Mouse (Mus musculus) ES-Bruce4 (cell line): ENCODE data around the gene Pdcd6. TPM values are rescaled to one million over a fixed set of nuclear protein-coding genes. Genes with fewer than 3 reads are reported as not detected.

ENCODE experiments used
- H3K27ac ChIP-seq: 2 replicates; pipeline ENCODE4 v1.5.1; 2012; ENCODE audit warnings: low read length, inconsistent platforms; ENCODE audit not compliant: insufficient read depth
- H3K27me3 ChIP-seq: 2 replicates; pipeline ENCODE4 v1.6.1; 2012; ENCODE audit warnings: mild to moderate bottlenecking, low read length, inconsistent platforms; ENCODE audit not compliant: control insufficient read depth, poor library complexity, insufficient read depth, severe bottlenecking
- H3K36me3 ChIP-seq: 2 replicates; pipeline ENCODE4 v1.6.1; 2012; ENCODE audit warnings: inconsistent platforms, mild to moderate bottlenecking, low read length, moderate library complexity; ENCODE audit not compliant: control insufficient read depth, poor library complexity, insufficient read depth, severe bottlenecking
- H3K4me1 ChIP-seq: one replicate; pipeline ENCODE4 v1.8.1; 2011; ENCODE audit warnings: low read length; ENCODE audit not compliant: control insufficient read depth, insufficient read depth
- H3K4me3 ChIP-seq: 2 replicates; pipeline ENCODE4 v1.5.1; 2011; ENCODE audit warnings: low read depth, mild to moderate bottlenecking, low read length
- H3K9ac ChIP-seq: 2 replicates; pipeline ENCODE4 v1.6.1; 2012; ENCODE audit warnings: low read depth, mild to moderate bottlenecking, inconsistent platforms; ENCODE audit not compliant: poor library complexity, severe bottlenecking
- H3K9me3 ChIP-seq: replicated peaks from 2 replicates; pipeline ENCODE4 v1.6.1; 2012; ENCODE audit warnings: mild to moderate bottlenecking, low read length, inconsistent platforms; ENCODE audit not compliant: control insufficient read depth, poor library complexity, insufficient read depth, severe bottlenecking
- CTCF ChIP-seq: IDR thresholded peaks from one replicate; pipeline ENCODE4 v1.8.1; 2011; ENCODE audit warnings: low read depth, low read length
- EP300 ChIP-seq: IDR thresholded peaks from 2 replicates; pipeline ENCODE4 v1.6.1; 2011; ENCODE audit warnings: low read depth, low read length; ENCODE audit not compliant: insufficient read depth
- POLR2A ChIP-seq: IDR thresholded peaks from one replicate; pipeline ENCODE4 v1.8.1; 2011; ENCODE audit warnings: low read length; ENCODE audit not compliant: insufficient read depth
- polyA plus RNA-seq: library from polyadenylated mRNA; stranded (reverse); fragments of >200 nt; gene quantifications from 2 replicates; pipeline ENCODE4 v1.2.4, GENCODE M21; 2011; ENCODE audit warnings: low read depth; ENCODE audit not compliant: missing spikeins, insufficient read depth, insufficient read length

The Pdcd6 gene
- polyA plus RNA-seq, 1 experiment = 97.1 TPM

DNA sequence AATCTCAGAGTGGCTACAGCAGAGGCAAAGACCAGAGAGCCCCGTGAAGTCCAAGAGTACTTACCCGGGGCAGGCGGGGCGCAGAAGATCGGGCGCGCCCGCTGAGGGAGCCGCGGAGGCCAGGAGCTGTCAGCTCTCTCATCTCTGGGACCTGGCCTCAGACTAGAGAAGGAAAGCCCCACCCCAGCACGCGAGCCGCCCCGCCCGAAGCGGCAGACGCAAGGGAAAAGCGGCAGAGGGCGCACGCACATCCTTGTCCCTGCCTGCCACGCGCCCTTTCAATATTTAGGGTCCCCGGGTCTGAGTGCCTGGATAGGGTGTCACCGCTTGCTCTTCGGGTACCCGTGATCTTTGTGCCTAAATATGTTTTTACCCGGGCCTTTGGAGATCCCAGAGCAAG, 25.2 kb downstream of the Pdcd6 start, which contains the start of gene Ahrr:
Ahrr (minus strand) TSS at position 165 of the 400 bp plus-strand sequence.
- no peak for TF ChIP-seq POLR2A
- TF ChIP-seq CTCF = peak; percentile 55
- Histone ChIP-seq H3K9ac (no peak within 1 kb of the TSS), H3K4me1 (no peaks in the 10 kb centered on the region), H3K27me3 (no peaks in the 10 kb centered on the region; the same call in 1 of the 2 replicates), H3K36me3 (no peaks in the 10 kb centered on the region), H3K27ac (no peak within 1 kb of the TSS), H3K9me3 (no peaks in the 10 kb centered on the region), H3K4me3 (no peak within 1 kb of the TSS)

DNA sequence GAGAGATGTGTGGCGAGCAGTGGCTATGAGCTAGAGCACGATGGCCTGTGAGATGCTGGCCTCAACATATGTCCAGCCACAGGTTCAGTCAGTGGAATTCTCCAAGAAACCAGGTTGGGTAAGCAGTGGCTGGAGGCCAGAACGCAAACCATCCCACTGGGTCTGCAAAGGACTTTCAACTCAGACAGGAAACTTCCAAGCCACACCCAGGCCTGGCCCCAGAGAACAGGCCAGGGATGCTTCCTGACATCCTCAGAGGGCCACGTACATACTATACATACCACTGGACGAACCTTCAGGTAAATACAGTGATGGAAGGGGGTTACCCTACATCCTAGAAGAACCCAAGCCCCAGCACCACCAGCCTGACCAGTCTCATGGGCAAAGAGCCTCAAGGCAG, 27.7 kb downstream of the Pdcd6 start:
- Histone ChIP-seq H3K9me3 (no peaks in the 10 kb centered on the region), H3K27me3 (no peaks in the 10 kb centered on the region; the same call in 1 of the 2 replicates), H3K4me3 (no peak overlapping the region), H3K36me3 (no peaks in the 10 kb centered on the region), H3K4me1 (no peaks in the 10 kb centered on the region), H3K9ac (no peak overlapping the region), H3K27ac (no peak overlapping the region)
- TF ChIP-seq CTCF = no peak
- TF ChIP-seq POLR2A = no peak
- TF ChIP-seq EP300 = no peak

DNA sequence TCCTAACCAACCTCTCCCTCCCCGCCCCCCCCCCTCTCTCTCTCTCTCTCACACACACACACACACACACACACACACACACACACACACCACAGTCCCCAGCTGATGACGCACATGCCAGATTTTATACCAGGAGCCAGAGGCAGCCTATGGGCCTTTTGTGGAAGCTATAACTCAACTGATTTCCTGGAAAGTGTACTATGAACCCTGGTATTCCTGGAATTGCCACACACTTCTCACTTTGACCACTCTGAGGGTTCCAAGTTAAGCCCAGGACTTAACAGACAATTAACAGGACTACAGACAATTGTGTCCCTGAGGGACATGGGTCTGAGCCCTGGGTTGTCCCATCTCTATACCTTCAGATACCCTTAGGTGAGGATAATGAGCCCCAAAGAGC, 35.1 kb downstream of the Pdcd6 start:
- no peaks in the 10 kb centered on the region for H3K4me1 ChIP-seq
- H3K27ac ChIP-seq = no peak overlapping the region
- TF ChIP-seq EP300 = no peak
- no peak for TF ChIP-seq POLR2A
- TF ChIP-seq CTCF = no peak
- H3K9me3 ChIP-seq = no peaks in the 10 kb centered on the region
- no peak overlapping the region for H3K9ac ChIP-seq
- no peaks in the 10 kb centered on the region for H3K27me3 ChIP-seq
- no peaks in the 10 kb centered on the region for H3K36me3 ChIP-seq
- no peak overlapping the region for H3K4me3 ChIP-seq

DNA sequence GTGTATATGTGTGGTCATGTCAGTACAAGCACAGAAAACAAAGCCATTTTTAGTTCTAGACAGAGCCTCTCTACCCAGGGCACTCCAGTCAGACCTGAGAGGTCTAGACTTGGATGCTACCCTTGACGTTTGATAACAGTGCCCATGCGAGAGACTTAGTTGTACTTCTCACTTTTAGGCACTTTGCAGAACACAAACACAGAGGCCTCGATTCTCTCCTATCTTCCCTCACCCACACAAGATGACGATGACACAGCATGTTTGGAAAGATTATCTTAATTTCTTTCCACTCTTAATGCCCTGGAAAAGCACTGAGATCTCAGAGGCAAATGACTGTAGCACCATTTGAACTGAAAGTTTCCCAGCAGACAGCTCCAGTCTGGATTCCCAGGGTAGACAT, 41.7 kb downstream of the Pdcd6 start:
- TF ChIP-seq EP300 (no peak), POLR2A (no peak), CTCF (no peak)
- Histone ChIP-seq H3K27me3 (no peaks in the 10 kb centered on the region), H3K9me3 (no peaks in the 10 kb centered on the region), H3K27ac (no peak overlapping the region), H3K9ac (no peak overlapping the region), H3K4me1 (no peaks in the 10 kb centered on the region), H3K4me3 (no peak overlapping the region), H3K36me3 (no peaks in the 10 kb centered on the region)

DNA sequence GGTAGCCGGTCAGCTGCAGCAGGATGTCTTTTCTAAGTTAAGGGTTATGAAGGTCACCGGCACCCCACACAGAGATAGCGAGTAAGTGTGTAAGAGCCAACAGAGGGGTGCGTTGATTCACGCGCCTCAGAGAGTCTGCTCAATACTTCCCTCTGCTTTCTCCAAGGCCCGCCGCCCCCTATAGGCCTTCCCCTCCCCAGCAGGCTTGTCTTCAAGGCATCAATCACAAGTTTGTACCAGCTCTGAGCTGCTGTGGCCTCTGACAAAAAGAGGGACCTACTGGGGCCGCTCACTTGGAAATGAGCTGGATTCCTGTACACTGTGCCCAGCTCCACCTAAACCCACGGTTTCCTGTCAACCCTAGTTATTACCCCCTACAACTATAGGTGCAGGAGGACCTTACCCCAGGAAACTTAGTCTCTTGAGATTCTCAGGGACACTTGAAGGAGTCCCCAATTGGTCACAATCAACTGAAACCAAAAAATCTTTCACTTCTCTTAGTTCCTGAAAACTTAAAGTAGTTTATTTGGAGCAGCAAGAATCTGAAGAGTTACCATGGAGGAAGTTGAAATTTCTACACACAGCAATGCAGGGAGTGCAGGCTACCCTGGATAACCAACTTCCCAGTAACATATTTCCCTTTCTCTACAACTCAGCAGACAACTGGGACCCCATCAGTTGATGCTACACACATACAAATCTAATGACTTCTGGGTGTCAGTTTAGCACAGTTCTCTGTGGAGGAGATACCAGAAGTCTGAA, 57.0 kb downstream of the Pdcd6 start:
- no peaks in the 10 kb centered on the region; the same call in 1 of the 2 replicates for H3K27me3 ChIP-seq
- H3K4me3 ChIP-seq = peak overlapping the region; percentile 70
- H3K27ac ChIP-seq = no peak overlapping the region

DNA sequence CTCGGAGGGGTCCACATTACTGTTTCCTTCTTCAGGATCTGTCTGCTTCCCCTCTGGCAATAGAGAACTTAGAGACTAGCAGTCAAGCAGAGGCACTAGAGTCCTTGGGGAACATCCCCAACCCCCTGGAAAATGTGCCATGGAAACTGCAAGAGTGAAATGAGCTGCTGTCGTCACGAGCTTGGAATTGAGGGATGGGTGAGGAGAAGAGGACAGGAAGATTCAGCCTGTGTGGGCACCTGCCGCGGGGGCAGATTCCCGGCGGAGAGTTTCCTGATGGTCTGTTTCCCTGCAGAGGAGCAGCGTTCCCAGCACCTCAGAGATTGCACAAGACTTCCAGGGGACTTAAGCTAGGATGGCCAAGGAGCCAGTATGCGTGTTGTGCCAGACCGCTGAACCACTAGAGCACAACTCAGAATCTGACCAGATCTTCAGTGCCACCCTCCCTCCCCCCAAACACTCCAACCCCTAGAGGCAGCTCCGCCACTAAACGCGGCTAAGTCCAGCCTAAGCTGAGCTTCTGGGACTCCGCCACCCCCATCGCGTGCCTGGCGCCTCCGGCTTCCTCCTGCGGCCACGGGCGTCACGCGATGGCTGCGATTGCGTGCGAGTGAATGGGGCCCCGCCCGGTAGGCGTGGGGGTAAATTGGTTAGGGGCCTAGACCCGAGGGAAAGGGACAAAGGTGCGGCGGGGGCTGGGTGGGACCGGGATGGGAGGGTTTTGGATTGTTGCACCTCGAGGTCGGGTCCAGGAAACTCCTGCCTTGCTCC, 57.7 kb downstream of the Pdcd6 start:
- peaks cover under 1% of the 10 kb centered on the region; the same call in 1 of the 2 replicates for H3K27me3 ChIP-seq
- H3K9ac ChIP-seq = peak overlapping the region; percentile 63
- peak overlapping the region; percentile 70 for H3K4me3 ChIP-seq
- H3K27ac ChIP-seq = no peak overlapping the region
- no peaks in the 10 kb centered on the region for H3K36me3 ChIP-seq
- no peaks in the 10 kb centered on the region for H3K4me1 ChIP-seq
- H3K9me3 ChIP-seq = no peaks in the 10 kb centered on the region
- TF ChIP-seq POLR2A (no peak), CTCF (no peak), EP300 (no peak)

More for the DNA sequence above, 57.0 kb downstream of the Pdcd6 start:
- Histone ChIP-seq H3K36me3 (no peaks in the 10 kb centered on the region), H3K4me1 (no peaks in the 10 kb centered on the region), H3K9ac (peak overlapping the region; percentile 63), H3K9me3 (no peaks in the 10 kb centered on the region)
- TF ChIP-seq EP300 = no peak
- TF ChIP-seq CTCF = peak; percentile 34

Other genes starting within 250 kb of the Pdcd6 start
- gene Slc9a3, start 196.1 kb downstream of the Pdcd6 start, polyA plus RNA-seq = not detected in 2 replicates
- 48.9 and 55.8 TPM in 2 replicates for gene Exoc3, start 108.8 kb downstream of the Pdcd6 start, polyA plus RNA-seq
- 0.37 and 1.7 TPM in 2 replicates for gene Ahrr, start 25.2 kb downstream of the Pdcd6 start, polyA plus RNA-seq
- gene Sdha, start 32.7 kb upstream of the Pdcd6 start, polyA plus RNA-seq = 219 and 239 TPM in 2 replicates
- gene Ccdc127, start 32.7 kb upstream of the Pdcd6 start, polyA plus RNA-seq = 55.8 TPM in 2 replicates
- not detected in 2 replicates for gene Lrrc14b, start 46.4 kb upstream of the Pdcd6 start, polyA plus RNA-seq
- gene Zfp72, start 73.3 kb upstream of the Pdcd6 start, polyA plus RNA-seq = 4.9 and 5.9 TPM in 2 replicates
- 599 and 638 TPM in 2 replicates for gene Ftl1-ps1, start 82.1 kb upstream of the Pdcd6 start, polyA plus RNA-seq
- 18.7 and 24.5 TPM in 2 replicates for gene Zfp825, start 176.4 kb upstream of the Pdcd6 start, polyA plus RNA-seq